Mouse (Mus musculus) left cerebral cortex, postnatal 4 days (tissue): ENCODE data around the gene Ferd3l. TPM values are rescaled to one million over a fixed set of nuclear protein-coding genes. Genes with fewer than 3 reads are reported as not detected.
A peak's percentile ranks its signal among the peaks of the same experiment; 100 is the strongest.

Experiments used
- DNase-seq: peaks from one replicate; pipeline ENCODE4 v3.0.0-alpha.2; 2022
- intact Hi-C: fragments of 180-260 bp; cut with DNase I; formaldehyde crosslinking; loops from one replicate; pipeline ENCODE4 v1.15.1; 2025
- total RNA-seq, 2 experiments: library from RNA; stranded (reverse); gene quantifications; 2 replicates each; pipeline ENCODE4 v1.2.3; 2021

The Ferd3l gene
- total RNA-seq, 2 experiments from 2014 or later, result not detected

DNA sequence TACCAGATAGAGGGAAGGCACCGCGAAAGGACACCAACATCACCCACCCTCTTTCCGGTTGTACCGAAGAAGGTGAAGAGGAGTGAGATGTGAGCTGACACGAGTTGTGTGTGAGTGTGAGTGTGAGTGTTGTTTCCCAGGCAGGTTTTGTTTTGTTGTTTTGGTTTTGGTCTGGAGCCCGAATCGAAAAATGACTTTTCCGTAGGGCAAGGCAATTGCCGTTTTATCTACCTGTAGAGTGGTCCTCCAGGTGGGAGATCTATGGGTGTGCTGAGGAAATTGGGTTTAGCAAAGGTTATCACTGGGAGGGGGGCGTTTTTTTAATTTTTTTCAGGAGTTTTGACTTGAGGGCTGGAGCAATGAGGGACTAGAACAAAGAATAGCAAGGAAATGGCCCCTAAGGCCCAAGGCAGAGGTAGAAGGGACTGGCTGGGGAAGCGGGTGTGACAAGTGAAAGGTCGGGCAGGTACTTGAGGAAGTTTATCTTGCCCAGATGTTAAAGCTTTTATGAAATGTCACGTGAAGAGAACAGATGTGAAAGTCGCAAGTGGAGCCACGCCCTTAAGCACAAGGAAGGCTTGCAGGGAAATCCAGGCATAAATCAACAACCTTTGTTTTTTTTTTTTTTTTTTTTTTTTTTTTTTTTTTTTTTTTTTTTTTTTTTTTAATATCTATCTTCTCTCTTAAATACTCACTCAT lies 35.6 kb downstream of the Ferd3l start:
- no peak for DNase-seq
- intact Hi-C loops, result no loop called here

- no peak for DNase-seq
- intact Hi-C loops, result no loop called here
These were observed 36.2 kb downstream of the Ferd3l start for GRCm38 (mm10) chr12:33964427-33964826.

DNA sequence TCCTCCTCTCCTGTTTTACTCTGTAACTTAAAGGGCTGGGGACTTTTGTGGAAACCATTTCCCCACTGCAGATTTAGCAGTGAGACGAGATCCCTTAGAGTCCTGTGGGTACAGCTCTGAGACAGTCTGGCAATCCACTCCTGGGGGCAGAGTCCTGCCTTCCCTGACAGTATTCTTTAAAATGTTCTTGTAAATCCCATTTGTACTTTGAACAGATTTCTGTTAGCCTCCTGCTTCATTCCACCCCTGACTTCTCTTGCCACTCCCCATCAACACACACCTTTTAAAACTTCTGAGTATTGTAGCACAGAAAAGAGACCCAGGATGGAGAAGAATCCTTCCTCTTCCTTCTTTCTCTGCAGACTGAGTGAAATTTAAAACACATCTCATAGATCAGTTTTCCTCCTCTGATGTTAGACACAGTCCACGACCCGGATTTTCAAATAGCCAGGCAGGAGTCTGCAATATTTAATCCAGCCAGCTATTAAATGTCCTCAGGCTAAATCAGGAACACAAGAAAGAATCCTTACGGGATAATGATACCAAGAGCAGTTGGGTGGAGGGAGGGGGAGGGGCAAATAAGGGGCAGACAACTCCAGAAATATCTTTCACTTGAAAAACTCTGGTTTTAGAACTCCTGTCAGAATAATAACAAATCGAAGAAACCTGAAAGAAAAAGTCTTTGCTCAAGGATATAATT lies 37.6 kb downstream of the Ferd3l start:
- no peak for DNase-seq
- intact Hi-C loops, result no loop called here

DNA sequence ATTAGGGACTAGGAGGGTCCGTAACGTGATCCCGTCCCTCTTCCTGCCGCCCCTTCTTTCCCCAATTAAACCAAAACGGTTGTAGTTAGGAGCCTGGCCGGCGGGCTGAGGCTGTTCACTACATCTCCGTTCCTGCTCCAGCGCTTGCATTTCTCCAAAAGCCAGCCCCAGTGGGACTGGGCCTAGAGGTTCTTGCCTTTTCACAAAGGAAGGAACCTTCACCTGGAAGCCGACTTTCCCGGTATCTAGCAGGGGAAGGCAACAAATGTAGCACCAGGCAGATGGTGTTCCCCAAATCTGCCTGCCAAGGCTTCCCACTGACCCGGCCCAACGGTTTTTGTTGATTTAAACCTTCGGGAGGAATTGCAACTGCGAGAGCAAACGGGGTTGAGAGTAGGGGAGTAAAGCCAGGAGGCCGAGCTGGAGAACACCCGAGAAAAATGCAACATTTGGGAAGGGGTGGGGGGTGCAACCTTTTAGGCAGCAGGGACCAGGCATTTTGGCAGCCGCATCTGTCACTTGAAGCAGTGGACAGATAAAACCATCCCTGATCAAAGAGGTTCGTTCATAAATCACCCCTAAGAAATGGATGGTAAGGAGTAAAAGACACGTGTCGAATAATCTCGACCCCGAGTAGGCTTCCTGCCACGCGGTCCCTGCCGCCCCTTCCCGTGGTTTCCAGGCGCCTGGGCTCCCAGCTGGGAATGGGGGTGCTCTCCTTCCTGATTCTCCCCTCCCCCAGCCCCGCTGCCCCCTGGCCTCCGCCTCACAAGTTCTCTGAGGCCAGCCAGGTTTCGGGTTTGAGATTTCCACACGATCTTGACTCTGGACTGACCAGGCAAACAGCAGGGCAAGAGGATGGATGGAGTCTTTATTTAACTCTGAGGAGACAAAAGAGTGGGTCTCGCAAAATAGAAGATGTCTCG lies 38.5 kb downstream of the Ferd3l start:
- intact Hi-C loops, result no loop called here
- no peak for DNase-seq

DNA sequence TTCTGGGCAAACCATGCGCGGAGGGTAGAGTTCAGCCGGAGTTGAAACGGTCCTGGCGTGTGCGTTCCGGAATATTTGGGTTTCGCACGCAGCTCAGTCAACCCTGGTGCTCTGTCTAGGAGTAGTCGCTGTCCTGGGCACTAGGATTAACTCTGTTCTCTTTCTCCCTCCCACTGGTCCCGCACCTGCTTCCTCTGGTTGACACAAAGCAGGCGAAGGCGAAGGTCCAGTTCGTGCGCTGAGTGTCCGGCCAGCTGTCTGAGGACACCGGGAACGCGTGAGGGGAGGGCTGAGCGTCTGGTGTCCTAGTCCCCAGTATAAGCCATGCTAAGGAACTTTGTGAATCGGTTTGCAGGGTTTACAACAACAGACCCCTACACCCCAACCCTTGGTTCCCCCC lies 39.3 kb downstream of the Ferd3l start:
- DNase-seq, result peak; percentile 18
- intact Hi-C loops, result no loop called here

DNA sequence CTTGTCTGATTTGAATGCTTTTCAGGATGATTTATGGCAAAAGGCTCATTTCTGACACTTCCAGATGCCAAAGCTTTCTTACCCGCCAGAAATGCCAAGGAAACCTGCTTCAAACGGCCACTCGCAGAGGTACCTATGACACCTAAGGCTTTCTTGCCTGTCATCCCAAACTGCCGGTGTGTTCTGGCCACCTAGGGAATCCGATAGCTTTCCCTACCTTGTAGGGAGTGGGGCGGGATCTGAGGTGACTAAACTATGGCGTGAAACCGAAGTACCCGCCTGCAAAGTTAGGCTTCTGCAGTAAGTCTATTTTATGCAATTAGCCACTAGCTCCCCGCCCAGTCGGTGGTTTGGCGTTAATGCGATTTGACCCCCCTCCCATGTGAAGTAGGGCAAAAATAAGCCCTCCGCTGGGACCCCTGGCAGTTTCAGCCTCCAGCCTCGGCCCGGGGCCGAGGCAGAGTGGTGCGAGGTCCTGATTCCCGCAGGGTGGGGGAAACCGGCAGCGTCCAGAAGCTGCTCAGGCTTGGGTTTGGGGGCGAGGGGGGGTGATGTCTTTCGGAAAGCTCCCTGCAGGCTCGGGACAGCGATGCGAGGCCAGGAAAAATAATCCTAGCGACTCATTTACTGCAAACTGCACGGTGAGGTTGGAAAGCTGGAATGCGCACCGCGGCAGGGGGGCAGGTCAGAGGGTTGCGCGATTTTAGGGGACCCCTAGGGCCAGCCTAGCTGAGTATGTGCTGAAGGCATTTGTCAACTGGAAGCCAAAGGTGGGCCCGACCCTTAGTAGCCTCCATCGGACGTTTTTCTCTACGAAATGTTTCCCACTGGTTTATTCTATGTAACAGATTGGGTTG lies 40.0 kb downstream of the Ferd3l start:
- no peak for DNase-seq
- intact Hi-C loops, result no loop called here

DNA sequence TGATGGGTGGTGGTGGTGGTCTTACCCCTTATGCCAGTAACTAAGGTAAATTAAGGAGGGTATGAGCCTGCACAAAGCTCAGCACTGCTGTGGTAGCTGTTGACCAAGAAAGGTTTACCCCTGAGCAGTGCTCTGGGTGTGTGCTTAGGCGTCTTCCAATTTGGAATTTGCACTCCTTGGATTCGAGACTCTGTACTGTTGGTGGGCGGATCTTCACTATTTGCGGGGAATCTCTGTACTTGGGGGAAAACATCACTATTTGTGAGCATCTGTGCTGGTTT lies 40.6 kb downstream of the Ferd3l start:
- intact Hi-C loops, result no loop called here
- DNase-seq, result no peak

Other genes with a start within 250 kb of the Ferd3l start
- gene Twist1, start 29.2 kb downstream of the Ferd3l start, total RNA-seq, result 1 to 10 TPM; 1.0 to 1.6 TPM